Mouse (Mus musculus) forebrain, embryonic 15.5 days (tissue): ENCODE measurements at regions not wholly inside any gene's neighbourhood (a gene's known extent, or its start where the extent isn't known, plus 50 kb on each side); places are given as distances from the start of the nearest gene placed in this dataset.
"Not testable (repeated sequence)": the region's sequence is repeated elsewhere in the genome, so short reads cannot be mapped to it uniquely, and the experiment has no call there.

Experiments
- ATAC-seq: fragments of 200-750 bp; cut with Nextera tagmentation; replicated peaks from 2 replicates; pipeline ENCODE4 v1.8.0; 2017; ENCODE audit warnings: mild to moderate bottlenecking, moderate TSS enrichment, moderate library complexity
- H3K27ac ChIP-seq: fragments of 300-500 bp; sonication (generic); replicated peaks from 2 replicates; pipeline ENCODE4 v1.5.1; 2015; ENCODE audit warnings: mild to moderate bottlenecking, inconsistent platforms
- H3K27me3 ChIP-seq: fragments of 300-500 bp; sonication (generic); 2 replicates; pipeline ENCODE4 v1.6.1; 2015; ENCODE audit warnings: inconsistent platforms
- H3K36me3 ChIP-seq: fragments of 300-500 bp; sonication (generic); 2 replicates; pipeline ENCODE4 v1.6.1; 2015; ENCODE audit warnings: mild to moderate bottlenecking, inconsistent platforms
- H3K4me1 ChIP-seq: fragments of 300-500 bp; sonication (generic); 2 replicates; pipeline ENCODE4 v1.6.1; 2015; ENCODE audit warnings: inconsistent platforms
- H3K4me2 ChIP-seq: fragments of 300-500 bp; sonication (generic); replicated peaks from 2 replicates; pipeline ENCODE4 v1.6.1; 2015; ENCODE audit warnings: mild to moderate bottlenecking, inconsistent platforms
- H3K4me3 ChIP-seq: fragments of 300-500 bp; sonication (generic); 2 replicates; pipeline ENCODE4 v1.5.1; 2015; ENCODE audit warnings: mild to moderate bottlenecking, inconsistent platforms
- H3K9ac ChIP-seq: fragments of 300-500 bp; sonication (generic); replicated peaks from 2 replicates; pipeline ENCODE4 v1.6.1; 2015; ENCODE audit warnings: mild to moderate bottlenecking, inconsistent platforms
- H3K9me3 ChIP-seq: fragments of 300-500 bp; sonication (generic); 2 replicates; pipeline ENCODE4 v1.6.1; 2016; ENCODE audit warnings: inconsistent platforms
- WGBS: fragments of 180-500 bp; shearing (Covaris S2); methylation state at CpG from one replicate; pipeline ENCODE4 v1.1.7; 2015; ENCODE audit warnings: mixed read lengths; 5-methylcytosine and 5-hydroxymethylcytosine counted together

DNA sequence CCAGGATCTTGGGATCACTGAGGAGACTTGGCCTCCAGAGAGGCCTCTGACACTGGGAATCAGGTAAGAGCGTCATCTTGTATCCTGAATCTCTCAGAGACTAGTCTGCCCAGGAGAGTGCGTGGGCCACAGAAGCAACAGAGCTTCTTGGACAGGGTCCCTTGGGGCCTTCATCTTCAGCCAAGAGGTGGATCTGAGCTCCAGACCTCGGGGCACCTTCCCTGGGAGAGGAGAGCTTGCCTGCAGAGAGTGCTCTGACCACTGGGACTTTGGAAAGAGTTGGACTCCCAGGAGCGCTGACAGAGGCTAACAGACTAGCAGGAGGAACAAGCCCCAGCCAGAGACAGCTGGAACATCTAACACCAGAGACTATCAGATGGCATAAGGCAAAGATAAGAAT lies 73.9 kb upstream of the Gm15319 start:
- not testable (repeated sequence) for ATAC-seq, H3K36me3 ChIP-seq

DNA sequence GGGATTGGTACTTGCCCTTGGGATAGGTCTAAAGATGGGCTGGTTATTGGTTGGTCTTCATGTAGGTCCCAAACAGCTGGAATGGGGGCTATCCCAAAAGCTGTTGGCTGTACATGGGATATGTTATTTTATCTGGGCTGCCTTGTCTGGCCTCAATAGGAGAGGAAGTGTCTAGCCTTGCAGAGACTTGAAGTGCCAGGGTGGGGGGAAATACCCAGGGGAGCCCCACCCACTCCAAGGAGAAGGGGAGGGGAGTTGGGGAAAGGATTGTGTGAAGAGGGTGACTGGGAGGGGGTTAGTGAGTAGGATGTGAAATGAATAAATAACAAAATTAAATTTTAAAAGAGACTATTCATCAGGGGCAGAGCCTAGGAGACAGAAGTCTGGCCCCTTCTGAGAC lies 70.2 kb upstream of the Gm15319 start:
- H3K27me3 ChIP-seq, H3K9ac ChIP-seq, H3K4me1 ChIP-seq, H3K36me3 ChIP-seq, ATAC-seq, H3K27ac ChIP-seq, H3K4me2 ChIP-seq, H3K9me3 ChIP-seq, H3K4me3 ChIP-seq: not testable (repeated sequence)

More for the DNA sequence above, 73.9 kb upstream of the Gm15319 start:
- H3K9ac ChIP-seq, H3K4me3 ChIP-seq, H3K4me2 ChIP-seq, H3K4me1 ChIP-seq, H3K27ac ChIP-seq, H3K9me3 ChIP-seq, H3K27me3 ChIP-seq: not testable (repeated sequence)
- 68% methylated on average over 4 of the region's 4 CpGs for WGBS

DNA sequence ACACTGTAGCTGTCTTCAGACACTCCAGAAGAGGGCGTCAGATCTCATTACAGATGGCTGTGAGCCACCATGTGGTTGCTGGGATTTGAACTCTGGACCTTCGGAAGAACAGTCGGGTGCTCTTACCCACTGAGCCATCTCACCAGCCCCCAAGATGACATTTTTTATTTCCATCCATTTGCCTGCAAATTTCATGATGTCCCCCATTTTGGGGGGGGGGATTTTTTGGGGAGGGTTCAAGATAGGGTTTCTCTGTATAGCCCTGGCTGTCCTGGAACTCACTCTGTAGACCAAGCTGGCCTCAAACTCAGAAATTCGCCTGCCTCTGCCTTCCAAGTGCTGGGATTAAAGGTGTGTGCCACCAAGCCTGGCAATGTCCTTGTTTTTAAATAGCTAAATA lies 66.5 kb upstream of the Gm15319 start:
- H3K4me2 ChIP-seq, ATAC-seq: not testable (repeated sequence)

GRCm38 (mm10) chr8:20424903-20425222 lies 61.9 kb upstream of the Gm15319 start:
- H3K9me3 ChIP-seq, H3K36me3 ChIP-seq, H3K27ac ChIP-seq, ATAC-seq, H3K4me1 ChIP-seq, H3K27me3 ChIP-seq: not testable (repeated sequence)
- WGBS, result 40% methylated on average over 3 of the region's 3 CpGs
- Histone ChIP-seq H3K4me3 (peak overlapping the region; percentile 49), H3K9ac (peak overlapping the region; percentile 56; the same call in 1 of the 2 replicates), H3K4me2 (peak overlapping the region; percentile 28; the same call in 1 of the 2 replicates)

More for the DNA sequence above, 66.5 kb upstream of the Gm15319 start:
- H3K27me3 ChIP-seq, H3K9me3 ChIP-seq, H3K27ac ChIP-seq, H3K36me3 ChIP-seq, H3K9ac ChIP-seq, H3K4me1 ChIP-seq, H3K4me3 ChIP-seq: not testable (repeated sequence)
- WGBS, result 65% methylated on average over 4 of the region's 4 CpGs

DNA sequence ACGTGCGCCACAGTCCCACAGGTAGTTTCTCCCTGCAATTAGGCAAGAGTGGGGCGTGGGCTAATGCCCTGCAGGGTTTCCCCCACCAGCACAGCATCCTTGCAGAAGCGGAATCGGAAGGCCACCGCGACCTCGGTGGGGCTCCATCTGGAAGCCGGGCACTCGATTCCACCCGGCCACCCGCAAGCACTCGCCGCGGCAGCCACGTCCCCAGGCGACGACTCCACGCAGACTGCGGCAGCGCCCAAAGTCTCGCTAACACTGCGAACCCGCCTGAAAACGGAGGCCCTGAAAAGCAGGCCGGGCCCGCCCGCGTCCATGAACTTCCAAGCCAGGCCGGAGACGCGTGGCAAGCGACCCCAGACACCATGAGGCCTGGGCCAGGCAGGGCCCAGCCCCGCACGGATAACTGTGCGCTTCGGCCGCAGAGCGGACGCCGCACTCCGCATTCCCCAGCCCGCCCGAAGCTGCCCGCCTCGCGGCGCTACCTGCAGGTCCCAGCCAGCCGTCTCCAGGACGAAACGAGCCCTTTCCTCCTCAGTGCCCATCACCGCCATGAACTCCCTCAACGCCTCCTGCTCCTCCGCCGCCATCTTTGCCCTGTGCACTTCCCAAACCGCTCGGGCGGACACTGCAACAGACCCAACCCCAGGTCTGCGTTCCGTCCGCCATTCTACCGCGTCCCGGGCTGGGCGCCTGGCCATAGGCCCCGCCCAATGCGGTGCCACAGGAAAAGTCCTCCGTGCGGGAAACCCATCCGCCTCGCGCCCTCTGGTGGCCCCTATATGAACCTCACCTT lies 61.3 kb upstream of the Gm15319 start:
- Histone ChIP-seq H3K4me3 (peak overlapping the region; percentile 49), H3K9ac (peak overlapping the region; percentile 56)

GRCm38 (mm10) chr8:20420807-20421206 lies 57.8 kb upstream of the Gm15319 start:
- H3K27ac ChIP-seq, H3K4me2 ChIP-seq, H3K9ac ChIP-seq, H3K4me1 ChIP-seq, H3K4me3 ChIP-seq, H3K27me3 ChIP-seq, H3K36me3 ChIP-seq, ATAC-seq, H3K9me3 ChIP-seq: not testable (repeated sequence)

More for the DNA sequence above, 61.3 kb upstream of the Gm15319 start:
- H3K4me1 ChIP-seq, H3K27me3 ChIP-seq, H3K9me3 ChIP-seq, H3K36me3 ChIP-seq: not testable (repeated sequence)
- Histone ChIP-seq H3K27ac (peak overlapping the region; percentile 65), H3K4me2 (peak overlapping the region; percentile 33)
- WGBS, result 3% methylated on average over 69 of the region's 72 CpGs
- peak; percentile 100 for ATAC-seq
